Mouse (Mus musculus) neural tube, embryonic 12.5 days (tissue): ENCODE results near the gene Fpr-rs3. TPM values are rescaled to one million over a fixed set of nuclear protein-coding genes. Genes with fewer than 3 reads are reported as not detected.

Source experiments
- ATAC-seq: fragments of 200-750 bp; cut with Nextera tagmentation; 2 replicates; pipeline ENCODE4 v1.8.0; 2017; ENCODE audit warnings: low read depth, mild to moderate bottlenecking, moderate TSS enrichment, moderate library complexity; ENCODE audit not compliant: low FRiP score
- H3K27ac ChIP-seq: fragments of 300-500 bp; sonication (generic); 2 replicates; pipeline ENCODE4 v1.5.1; 2016
- H3K27me3 ChIP-seq: fragments of 300-500 bp; sonication (generic); replicated peaks from 2 replicates; pipeline ENCODE4 v1.6.1; 2016; ENCODE audit warnings: mild to moderate bottlenecking
- H3K36me3 ChIP-seq: fragments of 300-500 bp; sonication (generic); 2 replicates; pipeline ENCODE4 v1.6.1; 2016; ENCODE audit warnings: mild to moderate bottlenecking
- H3K4me1 ChIP-seq: fragments of 300-500 bp; sonication (generic); 2 replicates; pipeline ENCODE4 v1.6.1; 2016
- H3K4me2 ChIP-seq: fragments of 300-500 bp; sonication (generic); replicated peaks from 2 replicates; pipeline ENCODE4 v1.6.1; 2016; ENCODE audit warnings: mild to moderate bottlenecking
- H3K4me3 ChIP-seq: fragments of 300-500 bp; sonication (generic); 2 replicates; pipeline ENCODE4 v1.5.1; 2016
- H3K9ac ChIP-seq: fragments of 300-500 bp; sonication (generic); 2 replicates; pipeline ENCODE4 v1.6.1; 2016; ENCODE audit warnings: mild to moderate bottlenecking
- H3K9me3 ChIP-seq: fragments of 300-500 bp; sonication (generic); 2 replicates; pipeline ENCODE4 v1.6.1; 2016; ENCODE audit warnings: mild to moderate bottlenecking
- WGBS: fragments of 180-500 bp; shearing (Covaris S2); methylation state at CpG from one replicate; pipeline ENCODE4 v1.1.7; 2016; 5-methylcytosine and 5-hydroxymethylcytosine counted together
- polyA plus RNA-seq: library from polyadenylated mRNA; unstranded; fragments of >200 nt; fragmentation: Nextera tagmentation; extraction: Ambion mirVana; gene quantifications from 2 replicates; pipeline ENCODE4 v1.2.1, GENCODE M21; 2016

Fpr-rs3 gene
- polyA plus RNA-seq: not detected in 2 replicates

GRCm38 (mm10) chr17:20624777-20625176 is at the start of gene Fpr-rs3:
TSS of gene Fpr-rs3 (minus strand) at chr17:20624877.
- ATAC-seq: no peak
- Histone ChIP-seq H3K27me3 (no peaks in the 10 kb centered on the region), H3K4me3 (no peak within 1 kb of the TSS), H3K4me2 (no peak within 1 kb of the TSS), H3K36me3 (no peaks in the 10 kb centered on the region), H3K9ac (no peak within 1 kb of the TSS), H3K4me1 (no peaks in the 10 kb centered on the region), H3K27ac (no peak within 1 kb of the TSS), H3K9me3 (peaks cover 10% of the 10 kb centered on the region)

GRCm38 (mm10) chr17:20596323-20596722 is 28.4 kb downstream of the Fpr-rs3 start, which contains the start of gene Vmn2r110:
TSS of gene Vmn2r110 (minus strand) at chr17:20596423.
- Histone ChIP-seq H3K4me3 (no peak within 1 kb of the TSS), H3K9ac (no peak within 1 kb of the TSS), H3K36me3 (no peaks in the 10 kb centered on the region), H3K27ac (no peak within 1 kb of the TSS), H3K4me1 (no peaks in the 10 kb centered on the region), H3K27me3 (no peaks in the 10 kb centered on the region), H3K4me2 (no peak within 1 kb of the TSS), H3K9me3 (0 out of 2 replicates have a peak, but pooled peaks cover 1% of the 10 kb centered on the region)
- WGBS: 39% methylated on average over 1 of the region's 1 CpGs
- no peak for ATAC-seq

Other genes starting within 250 kb of the Fpr-rs3 start
- gene Vmn1r224, start 210.7 kb downstream of the Fpr-rs3 start, polyA plus RNA-seq: not detected in 2 replicates
- gene Vmn2r108, start 143.5 kb downstream of the Fpr-rs3 start, polyA plus RNA-seq: not detected in 2 replicates
- not detected in 2 replicates for gene Vmn1r225, start 126.7 kb downstream of the Fpr-rs3 start, polyA plus RNA-seq
- gene Vmn2r109, start 60.1 kb downstream of the Fpr-rs3 start, polyA plus RNA-seq: not detected in 2 replicates
- 0.05 TPM in 1 of 2 replicates, not detected in the other for gene Vmn2r110, start 28.5 kb downstream of the Fpr-rs3 start, polyA plus RNA-seq
- gene Vmn1r226, start 58.0 kb upstream of the Fpr-rs3 start, polyA plus RNA-seq: not detected in 2 replicates
- not detected in 2 replicates for gene Vmn1r227, start 105.0 kb upstream of the Fpr-rs3 start, polyA plus RNA-seq
- gene Vmn1r228, start 161.3 kb upstream of the Fpr-rs3 start, polyA plus RNA-seq: not detected in 2 replicates
- not detected in 2 replicates for gene Vmn1r229, start 186.7 kb upstream of the Fpr-rs3 start, polyA plus RNA-seq
- not detected in 2 replicates for gene Vmn1r230, start 215.6 kb upstream of the Fpr-rs3 start, polyA plus RNA-seq